Mouse (Mus musculus) heart, adult 10 weeks (tissue): Measurements from ENCODE around the gene Dnal1. TPM values are rescaled to one million over a fixed set of nuclear protein-coding genes. Genes with fewer than 3 reads are reported as not detected.

Experiments used
- polyA plus RNA-seq: library from polyadenylated mRNA; stranded (reverse); fragments of 350-450 nt; fragmentation: Illumina TruSeq; extraction: RNeasy Lipid Tissue Mini Kit (QIAGEN cat#74804); gene quantifications from one replicate; pipeline ENCODE4 v1.2.3, GENCODE M21; 2014; ENCODE audit warnings: low read depth, low replicate concordance

The Dnal1 gene
- polyA plus RNA-seq = 4.3 TPM

GRCm38 (mm10) chr12:84114153-84114994, at the start of gene Dnal1:
Gene Dnal1, plus strand, starts transcription at chr12:84114366.

GRCm38 (mm10) chr12:84068986-84069385, 45.2 kb upstream of the Dnal1 start, which contains the start of gene Acot5:
Gene Acot5, plus strand, starts transcription at chr12:84069325.

GRCm38 (mm10) chr12:84100604-84101492, 13.3 kb upstream of the Dnal1 start, which contains the start of gene Acot6:
Gene Acot6, plus strand, starts transcription at chr12:84100654.

GRCm38 (mm10) chr12:84147954-84148621, 33.9 kb downstream of the Dnal1 start, which contains the start of gene Pnma1:
Gene Pnma1, minus strand, starts transcription at chr12:84148489.

Other genes starting within 250 kb of the Dnal1 start
- gene Numb, start 192.4 kb upstream of the Dnal1 start, polyA plus RNA-seq = 26.6 TPM
- 5.0 TPM for gene Riox1, start 163.8 kb upstream of the Dnal1 start, polyA plus RNA-seq
- gene Heatr4, start 129.5 kb upstream of the Dnal1 start, polyA plus RNA-seq = not detected
- 44.9 TPM for gene Acot2, start 126.5 kb upstream of the Dnal1 start, polyA plus RNA-seq
- 59.6 TPM for gene Acot1, start 104.9 kb upstream of the Dnal1 start, polyA plus RNA-seq
- gene Acot4, start 76.0 kb upstream of the Dnal1 start, polyA plus RNA-seq = 0.55 TPM
- not detected for gene Gm49366, start 75.4 kb upstream of the Dnal1 start, polyA plus RNA-seq
- 1.8 TPM for gene Acot3, start 62.2 kb upstream of the Dnal1 start, polyA plus RNA-seq
- gene Acot5, start 45.0 kb upstream of the Dnal1 start, polyA plus RNA-seq = not detected
- 2.9 TPM for gene Acot6, start 13.7 kb upstream of the Dnal1 start, polyA plus RNA-seq
- gene Pnma1, start 34.1 kb downstream of the Dnal1 start, polyA plus RNA-seq = not detected
- gene Elmsan1, start 104.5 kb downstream of the Dnal1 start, polyA plus RNA-seq = 8.2 TPM
- gene Ptgr2, start 170.9 kb downstream of the Dnal1 start, polyA plus RNA-seq = 238 TPM
- gene Zfp410, start 202.5 kb downstream of the Dnal1 start, polyA plus RNA-seq = 32.7 TPM
- 77.1 TPM for gene Coq6, start 247.3 kb downstream of the Dnal1 start, polyA plus RNA-seq
- 12.6 TPM for gene Fam161b, start 247.5 kb downstream of the Dnal1 start, polyA plus RNA-seq